Mouse (Mus musculus): Measurements from ENCODE around the gene Cbx4.

The Cbx4 gene

DNA sequence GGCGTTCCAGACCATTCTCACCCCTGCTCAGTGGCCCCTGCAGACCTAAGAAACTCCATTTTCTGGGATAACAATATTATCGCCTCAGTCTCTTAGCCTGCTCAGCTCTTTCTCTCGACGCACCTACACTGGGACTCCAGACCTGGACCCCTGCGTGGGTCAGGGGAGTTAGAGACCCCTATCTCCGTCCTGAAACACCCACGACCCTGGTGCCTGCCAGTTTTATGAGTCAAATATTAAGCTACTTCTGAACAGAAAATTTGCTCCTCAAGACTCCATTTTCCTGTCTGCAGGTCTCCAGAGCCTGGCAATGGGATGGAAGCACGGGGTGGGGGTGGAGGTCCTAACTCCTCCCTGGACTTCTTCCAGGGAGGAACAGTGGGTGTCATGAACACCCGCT is 28.7 kb downstream of the Cbx4 start:
- DNase-seq (ENCODE audit: low read depth, low spot score), result no peak

DNA sequence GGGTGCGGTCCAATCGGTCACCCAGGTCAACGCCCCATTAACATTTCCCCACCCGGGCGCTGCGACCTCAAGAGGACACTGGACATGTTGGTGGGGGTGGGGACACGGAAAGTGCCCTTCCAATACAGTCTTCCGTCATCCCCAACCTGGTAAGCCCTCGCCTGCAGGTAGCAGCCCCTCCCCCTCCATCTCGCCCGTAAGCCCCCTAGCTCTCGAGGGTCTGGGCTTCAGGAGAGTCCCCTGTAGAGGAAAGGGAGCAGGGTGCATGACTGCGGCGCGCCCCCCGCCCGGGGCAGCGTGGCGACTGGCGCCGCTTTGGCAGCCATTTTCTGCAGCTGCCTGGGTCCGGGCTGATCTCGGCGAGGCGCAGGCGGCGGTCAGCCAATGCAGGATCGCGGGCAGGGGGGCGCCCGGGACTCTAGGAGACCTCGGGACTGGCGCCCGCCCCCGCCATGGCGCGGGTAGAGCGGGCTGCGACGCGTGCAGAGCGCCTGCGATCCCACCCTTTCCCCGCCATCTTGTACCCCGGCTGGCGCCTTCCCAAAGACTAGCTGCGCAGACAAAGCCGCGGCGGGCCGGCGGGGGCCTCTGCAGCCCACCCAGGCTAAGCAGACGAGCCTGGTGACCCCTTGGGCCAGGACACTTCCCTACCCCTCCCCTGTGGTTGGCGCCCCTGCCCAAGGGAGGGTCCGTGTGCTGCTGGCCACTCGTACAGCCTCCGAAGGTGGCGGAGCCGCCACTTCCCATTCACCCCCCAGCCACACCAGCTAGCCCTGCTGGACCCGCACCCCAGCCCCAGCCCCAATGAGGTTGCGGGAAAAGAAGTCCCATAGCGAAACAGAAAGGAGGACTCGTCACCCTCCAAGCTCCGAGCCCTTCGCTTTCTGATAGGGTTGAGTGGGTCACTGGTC is 29.5 kb downstream of the Cbx4 start:
- DNase-seq (ENCODE audit: low read depth, low spot score), result no peak

DNA sequence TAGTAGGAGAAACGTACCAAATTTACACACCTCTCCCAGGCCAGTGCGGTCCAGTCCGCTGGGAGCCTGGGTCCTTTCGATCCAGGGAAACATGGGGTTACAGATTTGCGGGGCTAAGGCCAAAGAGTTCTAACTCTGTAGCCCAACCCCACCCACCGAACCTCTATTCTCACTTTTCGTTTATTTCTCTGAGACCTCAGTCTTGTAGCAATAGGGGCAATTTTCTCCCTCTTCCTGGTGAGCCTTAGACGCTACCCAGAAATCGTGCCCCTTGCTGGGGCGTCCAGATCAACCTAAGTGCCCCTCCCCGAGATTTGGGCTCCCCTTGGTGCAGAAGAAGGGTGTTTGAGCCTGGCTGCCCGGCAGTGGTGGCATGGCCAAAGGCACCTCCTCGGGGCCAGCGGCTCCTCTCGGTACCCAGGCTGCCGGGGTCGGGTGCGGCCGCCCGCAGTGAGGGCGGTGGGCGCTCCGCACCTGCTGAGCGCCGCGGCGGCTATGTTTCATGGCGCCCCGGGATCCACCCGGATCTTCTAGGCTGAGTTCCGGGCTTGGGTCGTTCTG is 30.4 kb downstream of the Cbx4 start:
- no peak for DNase-seq (ENCODE audit: low read depth, low spot score)

DNA sequence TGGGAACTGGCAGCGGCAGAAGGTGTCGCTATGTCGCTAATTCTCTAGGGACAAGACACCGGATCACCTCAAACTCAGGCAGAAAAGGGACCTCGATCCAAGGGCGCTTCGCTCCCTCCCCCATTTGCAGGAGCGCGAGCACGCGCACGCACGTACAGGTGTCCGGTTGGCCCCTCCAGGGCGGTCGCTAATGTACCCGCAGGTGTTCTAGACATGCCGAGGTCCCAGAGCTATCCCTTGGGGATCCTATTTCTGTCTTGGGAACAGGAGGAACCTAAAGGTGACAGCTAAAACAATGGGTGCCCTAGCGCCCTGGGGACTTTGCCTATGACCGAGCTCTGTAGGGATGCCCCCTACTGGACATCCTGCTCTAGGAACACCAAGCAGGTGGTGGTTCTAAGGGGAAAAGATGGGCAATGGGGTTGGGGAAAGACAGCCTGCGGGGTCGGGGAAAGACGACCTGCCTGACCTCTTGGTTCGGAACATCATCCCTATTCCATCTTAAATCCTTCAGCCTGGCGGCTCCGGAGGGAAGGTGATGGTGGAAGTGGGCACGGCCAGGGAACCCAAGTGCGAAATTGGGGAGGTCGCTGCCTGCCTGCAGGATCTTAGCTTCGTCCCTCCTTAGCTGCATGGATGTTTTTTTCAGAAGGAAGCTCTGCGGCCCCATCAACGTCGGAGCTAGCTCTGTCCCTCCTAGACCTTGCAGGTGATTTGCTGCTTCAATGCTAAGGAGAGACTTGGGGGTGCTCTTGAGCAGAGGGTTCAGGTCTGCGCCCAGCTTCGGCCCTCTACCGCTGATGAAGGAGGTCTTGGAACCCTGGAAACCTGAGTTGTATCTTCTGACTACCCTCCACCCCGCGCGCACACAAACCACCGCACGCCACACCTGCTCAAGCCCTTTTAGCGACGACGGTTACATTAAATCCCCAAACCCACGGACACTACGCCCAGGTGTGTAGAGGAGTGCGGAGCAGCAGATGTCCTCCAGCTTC is 31.4 kb downstream of the Cbx4 start:
- DNase-seq (ENCODE audit: low read depth, low spot score), result peak; percentile 43

DNA sequence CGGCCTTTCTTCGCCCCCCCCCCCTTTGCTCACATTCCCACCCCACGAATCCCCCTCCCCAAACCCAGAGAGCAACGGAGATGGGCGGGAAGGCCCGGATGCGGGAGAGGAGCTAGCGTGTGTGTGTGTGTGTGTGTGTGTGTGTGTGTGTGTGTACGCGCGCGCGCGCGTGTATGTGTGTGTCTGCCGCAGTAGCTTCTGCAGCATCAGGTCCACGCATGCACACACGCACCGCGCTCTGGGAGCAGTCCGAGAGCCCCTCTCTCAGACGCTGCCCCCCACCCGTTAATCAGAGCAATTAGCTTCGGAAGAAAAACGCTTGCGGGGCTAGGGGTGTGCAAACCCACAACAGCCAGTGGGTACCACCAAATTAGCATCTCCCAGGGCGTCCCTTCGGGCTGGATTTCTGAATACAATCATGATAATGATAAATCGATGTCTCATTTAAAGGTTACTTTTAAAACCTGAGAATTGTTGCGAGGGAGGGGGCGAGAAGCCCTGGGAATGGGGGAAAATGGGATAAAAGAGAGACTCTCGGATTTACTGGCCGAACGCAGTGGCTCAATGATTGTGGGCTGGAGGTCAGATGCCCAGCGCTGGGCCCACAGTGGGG is 32.2 kb downstream of the Cbx4 start:
- peak; percentile 38 for DNase-seq (ENCODE audit: low read depth, low spot score)

DNA sequence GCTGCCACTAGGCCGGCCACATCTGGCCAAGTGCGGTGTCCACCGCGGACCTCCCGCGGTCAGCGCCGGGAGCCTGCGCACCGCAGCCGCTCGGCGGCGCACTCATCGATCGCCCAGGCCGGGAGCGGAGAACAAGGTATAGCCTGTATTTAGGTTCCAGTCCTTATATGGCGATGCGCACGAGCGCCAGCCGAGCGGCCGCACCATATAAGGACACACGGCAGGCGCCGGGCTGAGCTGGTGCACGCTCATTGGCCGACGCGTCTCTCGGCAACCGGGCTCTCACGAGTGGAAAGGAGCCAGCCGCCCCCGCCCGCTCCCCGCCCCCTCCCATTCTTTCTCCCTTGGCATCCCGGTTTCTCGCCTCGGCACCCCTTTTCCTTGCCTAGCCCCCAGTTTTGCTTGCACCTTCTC is 32.8 kb downstream of the Cbx4 start:
- peak; percentile 90 for DNase-seq (ENCODE audit: low read depth, low spot score)

DNA sequence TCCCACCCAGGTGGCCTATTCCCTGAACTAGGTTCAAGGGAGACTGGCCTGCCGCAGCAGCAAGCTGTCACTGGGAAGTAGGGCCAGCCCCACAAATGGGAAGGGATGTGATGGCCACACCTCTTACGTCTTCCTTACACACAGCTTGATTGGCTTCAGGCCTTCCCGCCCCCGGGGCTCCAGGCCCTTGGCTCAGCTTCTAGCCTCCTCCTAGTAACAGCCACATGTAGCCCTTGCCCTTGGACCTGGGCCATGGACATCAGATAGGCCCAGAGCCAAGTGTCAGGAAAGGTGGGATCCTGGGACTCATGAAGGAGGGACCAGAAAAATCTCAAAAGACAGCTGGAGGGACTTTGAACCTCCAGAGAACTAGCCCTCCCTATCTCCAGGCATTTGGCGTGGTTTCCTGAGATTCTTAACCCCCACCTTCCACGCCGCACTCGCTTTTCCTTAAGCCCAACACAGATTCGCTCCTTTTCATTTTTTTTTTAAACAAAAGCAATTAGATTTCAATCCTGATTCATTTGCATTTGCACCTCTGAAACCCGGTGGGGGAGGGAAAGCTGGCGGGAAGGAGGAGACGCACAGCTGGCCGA is 33.3 kb downstream of the Cbx4 start:
- no peak for DNase-seq (ENCODE audit: low read depth, low spot score)

DNA sequence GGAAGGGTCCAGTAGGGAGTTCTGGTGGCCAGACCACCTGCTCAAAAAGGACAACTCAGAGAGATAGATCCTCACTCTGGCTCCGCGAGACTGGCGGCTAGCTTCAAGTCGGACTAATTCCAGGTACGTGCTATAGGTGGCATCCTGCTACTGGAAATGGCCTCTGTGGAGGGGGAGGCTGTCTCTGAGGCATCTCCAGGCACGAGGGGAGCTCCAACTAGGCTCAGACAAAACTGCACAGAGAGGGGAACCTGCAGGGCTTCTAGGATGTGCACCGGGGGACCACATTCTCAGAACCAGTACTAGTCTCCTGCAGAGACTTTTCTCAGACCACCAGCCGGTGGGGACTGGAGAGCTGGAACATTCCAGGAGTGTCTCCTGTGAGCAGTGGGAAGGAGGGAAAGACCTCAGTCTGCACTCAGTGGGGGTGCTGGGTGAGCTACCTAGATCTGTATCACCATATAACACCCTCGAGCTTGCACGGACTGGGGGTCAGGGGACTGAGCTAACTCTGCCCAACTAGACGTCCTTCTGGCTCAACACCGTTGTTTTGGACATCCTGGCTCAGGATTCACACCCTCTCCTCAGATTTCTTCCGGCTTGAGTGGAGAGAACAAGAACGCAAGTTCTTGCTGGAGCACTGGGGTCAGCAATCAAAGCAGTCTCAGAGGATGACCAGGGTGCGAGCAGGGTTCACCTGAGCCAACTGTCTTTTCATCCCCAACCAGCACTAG is 33.9 kb downstream of the Cbx4 start:
- peak; percentile 85 for DNase-seq (ENCODE audit: low read depth, low spot score)

DNA sequence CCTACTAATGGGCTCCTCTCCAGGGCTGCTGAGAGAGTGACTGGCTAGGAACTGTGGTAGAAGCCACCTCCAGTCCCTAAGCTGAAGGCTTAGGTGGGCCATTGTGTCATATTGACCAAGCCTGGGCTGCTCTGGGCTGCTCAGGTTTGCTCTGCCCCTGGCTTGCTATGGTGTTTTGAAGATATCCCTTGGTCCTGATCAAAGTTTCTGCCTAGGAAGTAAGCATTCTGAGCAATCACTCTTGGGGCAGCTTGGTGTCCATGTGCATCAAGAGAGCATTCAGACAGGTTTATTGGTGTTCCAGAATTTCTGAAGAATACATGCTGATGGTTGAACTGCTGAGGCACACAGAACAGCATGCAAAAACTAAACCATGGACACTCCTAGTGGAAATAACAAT is 34.6 kb downstream of the Cbx4 start:
- no peak for DNase-seq (ENCODE audit: low read depth, low spot score)

DNA sequence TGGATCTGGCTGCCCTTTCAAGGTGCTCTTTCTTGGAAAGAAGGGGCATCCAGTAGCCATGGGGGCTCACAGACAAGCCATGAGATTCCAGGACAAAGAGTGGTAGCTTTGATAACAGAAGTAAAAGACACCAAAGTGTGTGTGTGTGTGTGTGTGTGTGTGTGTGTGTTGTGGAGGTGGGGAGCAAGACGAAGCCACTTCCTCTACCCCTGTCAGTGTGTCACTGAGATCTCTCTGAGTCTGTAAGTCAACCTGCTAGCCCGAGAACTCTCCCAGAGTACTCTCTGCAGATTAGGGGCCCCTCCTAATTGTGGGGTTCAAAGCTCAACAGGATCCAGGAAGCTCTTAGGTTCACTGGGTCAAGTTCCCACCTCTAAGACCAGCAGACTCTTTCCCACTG is 35.7 kb downstream of the Cbx4 start:
- DNase-seq (ENCODE audit: low read depth, low spot score), result no peak

DNA sequence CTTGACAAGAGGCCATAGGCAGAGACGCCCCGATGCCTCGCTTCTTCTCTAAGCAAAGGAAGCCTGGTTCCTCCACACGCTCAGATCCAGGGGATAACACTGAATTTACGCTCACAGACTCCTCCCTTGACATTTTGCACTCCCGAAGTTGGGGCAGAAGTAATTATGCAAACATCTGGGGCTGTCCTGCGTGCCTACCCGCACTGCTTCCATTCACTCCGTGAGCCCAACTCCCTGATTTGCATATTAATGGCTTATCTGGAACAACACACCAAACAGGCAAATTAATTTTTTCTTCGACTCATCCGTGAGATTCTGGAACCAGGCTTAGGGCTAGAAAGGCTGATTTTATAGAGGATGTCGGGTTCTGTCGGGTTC is 37.9 kb downstream of the Cbx4 start:
- DNase-seq (ENCODE audit: low read depth, low spot score), result no peak

DNA sequence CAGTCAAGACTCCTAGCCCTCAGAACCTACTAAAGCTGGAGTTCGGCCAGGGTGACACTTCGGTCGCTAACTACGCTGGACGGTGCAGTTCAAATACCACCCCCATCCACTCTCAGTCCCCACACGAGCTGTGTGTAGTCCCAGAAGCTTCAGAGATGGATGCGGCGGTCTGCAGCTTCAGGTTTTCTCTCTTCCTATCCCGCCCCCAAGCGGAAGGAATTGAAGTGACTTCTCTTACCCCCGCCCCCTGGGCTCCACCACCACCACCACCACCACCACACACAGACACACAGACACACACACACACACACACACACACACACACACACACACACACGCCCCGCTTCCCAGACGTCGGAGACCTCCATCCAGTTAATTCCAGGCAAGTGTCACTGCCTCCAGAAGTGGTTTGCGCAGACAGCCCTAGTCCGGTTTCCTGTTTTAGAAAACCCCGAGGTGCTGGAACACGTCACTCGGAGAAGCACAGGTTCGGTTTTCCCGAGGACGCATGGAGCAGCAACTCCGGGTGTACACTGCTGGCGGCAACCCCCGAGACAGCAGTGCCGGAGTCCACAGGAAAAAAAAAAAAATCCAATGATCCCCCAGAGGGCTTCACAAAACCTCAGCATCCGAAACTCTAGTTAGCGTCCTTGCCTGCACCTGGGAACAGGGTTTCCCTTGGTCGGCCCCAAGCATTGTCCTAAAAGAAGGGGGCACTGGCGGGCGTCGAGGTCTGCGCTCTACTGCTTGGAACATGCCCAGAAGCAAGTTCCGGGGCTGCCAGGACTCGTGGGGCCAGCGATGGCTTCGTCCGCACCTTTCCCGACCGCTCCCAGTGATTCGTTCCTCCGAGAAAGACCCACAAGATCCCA is 38.5 kb downstream of the Cbx4 start:
- no peak for DNase-seq (ENCODE audit: low read depth, low spot score)

DNA sequence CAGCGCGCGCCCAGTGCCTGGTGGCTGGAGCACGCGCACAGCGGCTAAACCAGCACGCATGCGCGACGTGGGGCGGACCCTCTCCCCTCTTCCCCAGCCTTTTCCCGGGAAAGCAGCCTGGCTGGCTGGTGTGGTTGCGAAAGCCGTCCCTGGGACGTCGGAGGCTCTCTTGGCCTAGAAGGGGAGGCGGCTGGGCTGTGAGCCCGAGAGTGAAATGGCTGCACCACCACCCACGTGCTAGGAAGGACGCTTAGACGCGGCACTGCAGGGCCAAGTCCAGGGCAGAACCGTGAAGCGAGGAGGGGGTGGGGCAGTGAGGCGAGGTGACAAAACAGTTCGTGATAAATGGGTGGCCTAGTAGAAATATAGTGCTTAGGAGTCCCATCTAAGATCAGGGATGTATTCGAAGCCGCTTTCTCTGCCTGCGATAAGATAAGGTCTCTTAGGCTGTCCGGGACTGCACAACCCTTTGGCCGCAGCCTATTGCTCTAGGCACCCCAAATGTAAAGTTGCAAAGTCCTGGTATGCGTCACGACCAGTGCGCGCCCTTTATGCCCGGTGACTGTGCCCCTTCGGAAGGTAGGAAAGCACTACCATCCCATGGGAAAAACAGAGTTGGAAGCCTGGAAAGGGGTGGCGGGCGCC is 39.3 kb downstream of the Cbx4 start:
- DNase-seq (ENCODE audit: low read depth, low spot score), result no peak

DNA sequence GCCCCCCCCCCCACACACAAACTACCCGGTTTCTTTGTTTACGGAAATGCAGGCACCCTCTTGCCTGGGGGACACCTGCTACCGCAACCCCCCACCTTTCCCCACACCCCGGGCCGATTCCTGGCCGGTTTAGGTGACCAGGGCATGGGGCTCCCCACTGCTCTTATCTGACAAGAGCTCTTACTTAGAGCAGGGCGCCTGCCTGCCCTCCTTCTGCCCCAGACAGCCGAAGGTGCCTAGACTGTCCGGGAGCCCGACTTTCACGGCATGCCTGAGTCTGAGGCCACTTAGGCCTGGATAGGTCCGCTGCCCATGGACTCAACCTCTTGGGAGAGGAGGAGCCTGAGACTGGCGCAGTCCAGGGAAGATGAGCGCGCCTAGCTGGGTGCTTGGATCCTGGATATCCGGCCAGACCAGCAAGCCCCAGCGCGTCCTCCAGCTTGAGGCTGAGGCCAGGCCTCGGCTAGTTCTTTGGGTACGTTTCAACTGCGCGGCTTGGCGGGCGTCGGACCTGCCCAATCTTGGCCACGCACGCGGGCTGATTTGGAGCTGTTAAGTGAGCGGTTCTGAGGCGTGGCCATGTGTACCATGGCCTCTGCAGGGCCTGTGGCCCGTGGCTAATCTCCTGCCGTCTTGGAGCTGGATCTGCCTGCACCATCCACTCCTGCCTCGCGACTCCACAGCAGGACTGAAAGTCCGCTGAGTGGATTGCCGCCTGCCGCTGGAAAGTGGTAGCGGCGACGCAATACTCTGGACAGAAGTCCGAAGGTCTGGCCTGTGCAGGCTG is 41.3 kb downstream of the Cbx4 start:
- DNase-seq (ENCODE audit: low read depth, low spot score), result no peak

DNA sequence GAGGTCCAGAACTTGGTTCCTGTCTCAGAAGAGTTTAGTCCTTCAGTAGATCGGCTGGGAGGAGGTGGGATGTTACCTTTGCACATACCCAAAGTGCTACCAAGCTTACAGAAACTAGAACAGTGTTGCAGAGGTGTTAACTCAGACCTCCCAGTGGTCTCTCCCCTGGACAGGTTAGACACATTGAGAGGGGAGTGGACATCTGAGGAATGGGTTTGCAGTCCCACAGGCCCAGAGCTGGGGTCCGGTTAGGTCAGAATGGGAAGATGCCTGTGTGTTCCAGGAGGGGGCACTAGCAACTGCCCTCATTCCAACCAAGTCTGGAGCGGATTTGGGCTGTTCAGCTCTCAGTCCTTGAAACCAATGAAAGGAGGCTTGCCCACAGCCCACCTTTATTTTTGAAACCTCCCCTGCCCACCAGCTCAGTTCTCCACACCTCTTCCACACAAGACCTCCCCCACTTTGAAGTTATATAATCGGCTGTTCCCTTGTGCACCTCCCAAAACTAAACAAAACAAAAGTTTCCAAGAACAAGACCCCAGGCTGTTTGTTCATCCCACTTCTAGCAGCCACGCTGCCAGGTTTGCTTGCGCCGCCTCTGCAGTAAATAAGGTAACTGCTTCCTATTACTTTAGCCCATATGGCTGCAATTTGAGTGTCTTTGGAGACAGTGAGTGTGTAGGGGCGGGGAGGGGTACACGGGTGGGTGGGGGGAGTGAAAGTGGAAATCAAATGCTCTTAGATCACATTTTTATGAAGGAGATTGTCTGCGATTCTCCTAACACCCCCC is 42.1 kb downstream of the Cbx4 start:
- peak; percentile 48 for DNase-seq (ENCODE audit: low read depth, low spot score)

DNA sequence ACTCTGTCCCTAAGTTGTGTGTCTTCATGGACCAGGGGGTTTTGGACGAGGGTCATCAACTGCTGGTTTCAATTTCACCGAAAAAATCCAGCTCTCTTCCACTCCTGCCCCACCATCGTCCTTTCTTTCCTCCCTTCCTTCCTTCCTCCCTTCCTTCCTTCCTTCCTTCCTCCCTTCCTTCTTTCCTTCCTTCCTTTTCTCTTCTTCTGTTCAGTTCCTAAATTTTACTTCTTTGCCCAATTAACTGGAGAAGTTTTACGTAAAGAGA is 42.8 kb downstream of the Cbx4 start:
- no peak for DNase-seq (ENCODE audit: low read depth, low spot score)

DNA sequence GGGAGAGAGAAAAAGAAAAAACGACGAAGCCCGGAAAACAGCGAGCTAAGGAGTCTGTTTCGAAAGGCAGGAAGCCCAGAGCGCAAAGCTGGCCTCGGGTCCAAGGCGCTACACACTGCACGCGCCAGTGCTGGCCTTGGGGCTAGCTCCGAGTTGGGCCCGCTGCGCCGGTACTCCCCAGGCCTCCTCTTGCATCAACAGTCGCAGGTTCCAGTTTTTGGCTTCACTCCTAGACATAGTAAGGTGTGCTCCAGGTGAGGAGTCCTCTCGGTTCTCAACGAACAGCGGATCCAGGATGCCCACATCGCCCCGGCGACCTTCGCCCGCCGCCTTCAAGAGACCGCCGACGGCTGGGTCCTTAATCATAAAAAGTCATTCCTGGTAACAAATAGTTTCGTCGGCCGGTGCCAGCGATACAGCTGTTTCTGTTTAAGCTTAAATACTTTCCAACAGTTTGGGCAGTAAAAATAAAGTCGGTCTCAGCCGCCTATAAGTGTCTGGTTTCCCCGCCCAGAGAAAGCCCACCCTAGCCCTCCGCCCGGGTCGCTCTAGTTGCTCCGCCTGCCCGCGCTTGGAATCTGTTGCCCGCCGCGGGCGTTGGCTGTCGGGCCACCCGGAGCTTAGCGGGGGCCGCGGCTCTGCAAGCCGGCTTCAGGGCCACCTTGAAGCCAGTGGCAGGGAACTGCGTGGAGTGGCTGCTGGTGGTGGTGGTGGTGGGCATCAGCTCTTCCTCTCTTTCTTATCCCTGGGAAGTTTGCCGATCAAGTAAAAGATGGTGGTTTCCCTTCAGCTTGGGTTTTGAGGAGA is 43.4 kb downstream of the Cbx4 start:
- DNase-seq (ENCODE audit: low read depth, low spot score), result no peak
